Mouse (Mus musculus) hindlimb bud, embryonic 11.5 days (tissue): ENCODE measurements around the gene Uck1.

Source experiments
- DNase-seq: peaks from one replicate; pipeline ENCODE4 v3.0.0-alpha.2; 2012; ENCODE audit warnings: low read depth, low spot score; ENCODE audit errors: extremely low spot score

The Uck1 gene

GRCm38 (mm10) chr2:32260635-32261034 lies 676 bp upstream of the Uck1 start:
- no peak for DNase-seq

- no peak for DNase-seq
Observed at GRCm38 (mm10) chr2:32258887-32259533, 949 bp downstream of the Uck1 start.

GRCm38 (mm10) chr2:32256273-32256672 lies 3.7 kb downstream of the Uck1 start:
- no peak for DNase-seq

GRCm38 (mm10) chr2:32254563-32254962 lies 5.4 kb downstream of the Uck1 start:
- no peak for DNase-seq

- DNase-seq, result no peak
Observed at GRCm38 (mm10) chr2:32253352-32253751, 6.6 kb downstream of the Uck1 start.

GRCm38 (mm10) chr2:32252658-32253057 lies 7.3 kb downstream of the Uck1 start:
- DNase-seq, result no peak

GRCm38 (mm10) chr2:32251791-32252527 lies 8.0 kb downstream of the Uck1 start:
- DNase-seq, result no peak

- DNase-seq, result no peak
Observed at GRCm38 (mm10) chr2:32248377-32249361, 11.3 kb downstream of the Uck1 start.

GRCm38 (mm10) chr2:32246741-32247140 lies 13.2 kb downstream of the Uck1 start:
- no peak for DNase-seq

- DNase-seq, result no peak
Observed at GRCm38 (mm10) chr2:32242986-32243385, 17.0 kb downstream of the Uck1 start.

GRCm38 (mm10) chr2:32240591-32240990 lies 19.4 kb downstream of the Uck1 start:
- DNase-seq, result no peak

GRCm38 (mm10) chr2:32238708-32239435 lies 21.1 kb downstream of the Uck1 start:
- DNase-seq, result no peak

GRCm38 (mm10) chr2:32237571-32237970 lies 22.4 kb downstream of the Uck1 start:
- DNase-seq, result no peak

GRCm38 (mm10) chr2:32236760-32237487 lies 23.0 kb downstream of the Uck1 start:
- peak; percentile 62 for DNase-seq

GRCm38 (mm10) chr2:32235886-32236759 lies 23.8 kb downstream of the Uck1 start, which contains the start of gene Pomt1:
TSS of gene Pomt1 (plus strand) at chr2:32236590.
- DNase-seq, result peak; percentile 94

- no peak for DNase-seq
Observed at GRCm38 (mm10) chr2:32235433-32235832, 24.5 kb downstream of the Uck1 start.

GRCm38 (mm10) chr2:32222057-32222456 lies 37.9 kb downstream of the Uck1 start:
- no peak for DNase-seq

GRCm38 (mm10) chr2:32221577-32221976 lies 38.4 kb downstream of the Uck1 start:
- no peak for DNase-seq

- no peak for DNase-seq
Observed at GRCm38 (mm10) chr2:32220969-32221368, 39.0 kb downstream of the Uck1 start.
